Mouse (Mus musculus) naive thymus-derived CD4-positive, alpha-beta T cell, adult 2 months (primary cell): Measurements from ENCODE around the gene Trim44.

Experiments
- DNase-seq: peaks from one replicate; pipeline ENCODE4 v3.0.0-alpha.2; 2011; ENCODE audit warnings: low read depth

Gene Trim44

DNA sequence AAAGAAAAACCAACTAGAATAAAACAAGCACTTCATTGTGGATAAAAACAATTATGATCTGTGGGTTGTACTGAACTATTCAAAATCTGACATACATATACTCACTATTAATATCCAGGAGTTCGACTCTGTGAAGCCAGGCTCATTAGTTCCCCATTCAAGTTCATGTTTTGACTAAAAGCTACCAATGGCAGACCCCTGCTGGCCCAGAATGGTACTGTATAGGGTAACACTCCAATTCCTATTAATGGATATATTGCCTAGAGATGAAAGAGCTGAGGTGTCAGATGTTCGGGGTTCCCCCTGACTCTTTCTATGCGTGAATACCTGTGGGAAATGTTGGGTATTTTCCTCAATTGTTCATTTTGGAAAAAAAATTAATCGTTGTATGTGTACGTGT lies 117.6 kb downstream of the Trim44 start:
- peak; percentile 67 for DNase-seq

- no peak for DNase-seq
Observed at GRCm38 (mm10) chr2:102288676-102289075, 119.0 kb downstream of the Trim44 start.

GRCm38 (mm10) chr2:102287369-102287768 lies 120.3 kb downstream of the Trim44 start:
- DNase-seq, result no peak

DNA sequence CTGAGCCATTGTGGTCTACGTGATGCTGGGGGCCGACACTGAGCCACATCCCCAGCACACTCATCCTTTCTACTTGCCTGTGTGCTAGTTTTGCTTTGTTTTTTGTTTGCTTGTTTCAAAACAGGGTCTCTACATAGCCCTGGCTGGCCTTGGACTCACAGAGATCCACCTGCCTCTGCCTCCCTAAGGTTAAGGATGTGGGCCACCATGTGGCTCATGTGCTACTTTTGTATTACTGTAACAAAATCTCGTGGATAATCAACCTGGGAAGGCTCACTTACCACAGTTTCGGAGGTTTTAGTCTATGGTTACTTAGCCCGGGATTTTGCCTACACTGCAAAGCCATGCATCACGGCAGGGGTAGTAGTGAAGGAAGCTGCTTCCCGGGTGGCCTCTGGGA lies 125.5 kb downstream of the Trim44 start:
- no peak for DNase-seq

DNA sequence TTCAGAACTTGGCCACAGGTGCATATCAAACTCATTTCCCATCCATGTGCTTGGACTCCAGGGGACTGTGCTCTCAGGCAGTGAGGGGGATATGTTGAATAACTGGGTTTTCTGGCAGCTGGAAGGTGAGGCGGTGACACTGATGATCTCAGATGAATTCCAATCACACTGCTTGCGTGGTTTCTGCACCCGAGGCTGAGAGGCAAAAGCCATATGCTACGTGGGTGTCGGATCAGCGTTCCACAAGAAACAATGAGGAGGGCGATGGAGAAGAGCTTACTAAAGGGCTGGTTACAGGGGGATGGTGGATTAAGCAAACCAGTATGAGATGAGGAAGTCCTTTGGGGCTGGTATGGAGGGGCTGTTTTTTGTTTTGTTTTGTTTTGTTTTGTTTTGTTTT lies 127.8 kb downstream of the Trim44 start:
- DNase-seq, result no peak

- DNase-seq, result no peak
Observed at GRCm38 (mm10) chr2:102277946-102278345, 129.7 kb downstream of the Trim44 start.

DNA sequence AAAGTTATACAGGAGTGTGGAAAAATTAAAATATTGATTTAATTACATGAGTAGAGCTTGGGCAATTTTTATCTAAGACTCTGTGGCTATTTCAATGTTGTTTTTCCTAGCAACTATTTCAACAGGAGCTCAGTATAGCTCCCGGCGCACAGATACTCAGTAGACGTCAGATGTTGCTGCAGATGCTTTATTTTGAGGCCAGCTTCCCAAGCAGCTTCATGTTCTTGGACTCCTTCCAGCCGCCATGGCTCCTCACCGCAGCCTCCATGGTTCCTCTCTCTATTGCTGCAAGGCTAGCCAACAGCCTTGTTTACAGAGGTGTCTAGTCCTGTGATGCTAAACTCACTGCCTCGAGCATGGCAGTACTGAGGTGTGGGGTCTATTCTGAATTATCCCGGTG lies 134.3 kb downstream of the Trim44 start:
- DNase-seq, result no peak

DNA sequence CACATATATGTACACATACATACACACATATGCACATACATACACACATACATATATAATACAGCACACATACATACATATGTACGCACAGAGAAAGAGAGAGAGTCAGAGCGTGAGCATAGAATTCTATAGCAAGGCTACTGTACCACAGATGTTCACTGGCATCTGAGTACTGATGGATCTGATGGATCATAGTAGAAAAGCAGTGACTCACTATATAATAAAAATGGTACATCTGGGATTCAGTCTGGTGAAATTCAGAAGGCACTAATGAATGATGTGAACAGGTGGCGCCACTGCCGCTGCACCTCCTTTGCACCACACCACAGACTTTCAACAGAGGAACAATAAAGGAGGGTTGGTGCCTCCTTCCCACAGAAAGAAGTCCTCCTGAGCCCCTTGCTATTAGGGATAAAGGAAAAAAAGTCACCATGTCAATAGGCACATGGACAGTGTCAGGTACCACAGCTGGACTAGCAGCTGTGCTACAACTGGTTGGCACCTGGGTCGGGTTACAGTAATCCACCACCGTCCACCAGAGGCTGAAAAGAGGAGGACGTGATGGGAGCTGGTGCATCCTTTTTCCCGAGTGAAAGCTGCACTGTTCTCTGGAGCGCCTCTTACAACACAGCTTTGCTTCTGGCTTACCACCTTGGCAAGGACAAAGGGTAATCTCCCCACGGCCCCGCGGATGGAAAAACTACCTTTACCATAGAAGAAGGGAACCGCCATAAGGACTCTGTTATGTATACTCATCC lies 139.9 kb downstream of the Trim44 start:
- DNase-seq, result no peak

DNA sequence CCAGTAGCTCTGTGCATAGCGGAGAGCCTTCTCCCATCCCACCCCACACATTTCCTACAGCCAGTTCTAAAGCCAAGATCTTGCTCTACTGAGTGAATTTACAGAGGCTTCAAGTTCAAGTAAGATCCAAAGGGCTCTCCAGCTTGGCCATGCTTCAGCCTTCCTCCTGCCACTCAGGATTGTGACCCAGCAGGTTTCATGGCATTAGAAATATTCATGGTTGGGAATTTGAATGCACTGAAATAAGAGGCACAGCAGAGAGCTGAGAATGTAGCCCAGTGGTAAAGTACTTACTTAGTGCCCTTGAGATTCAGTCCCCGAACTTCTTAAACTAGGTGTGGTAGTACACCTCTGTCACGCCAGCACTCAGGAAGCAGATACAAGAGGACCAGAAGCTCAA lies 140.7 kb downstream of the Trim44 start:
- no peak for DNase-seq

GRCm38 (mm10) chr2:102259139-102259538 lies 148.5 kb downstream of the Trim44 start:
- DNase-seq, result peak; percentile 46

- no peak for DNase-seq
Observed at GRCm38 (mm10) chr2:102258682-102259081, 148.9 kb downstream of the Trim44 start.

GRCm38 (mm10) chr2:102257964-102258605 lies 149.5 kb downstream of the Trim44 start:
- peak; percentile 25 for DNase-seq

- DNase-seq, result no peak
Observed at GRCm38 (mm10) chr2:102256591-102257335, 150.9 kb downstream of the Trim44 start.

DNA sequence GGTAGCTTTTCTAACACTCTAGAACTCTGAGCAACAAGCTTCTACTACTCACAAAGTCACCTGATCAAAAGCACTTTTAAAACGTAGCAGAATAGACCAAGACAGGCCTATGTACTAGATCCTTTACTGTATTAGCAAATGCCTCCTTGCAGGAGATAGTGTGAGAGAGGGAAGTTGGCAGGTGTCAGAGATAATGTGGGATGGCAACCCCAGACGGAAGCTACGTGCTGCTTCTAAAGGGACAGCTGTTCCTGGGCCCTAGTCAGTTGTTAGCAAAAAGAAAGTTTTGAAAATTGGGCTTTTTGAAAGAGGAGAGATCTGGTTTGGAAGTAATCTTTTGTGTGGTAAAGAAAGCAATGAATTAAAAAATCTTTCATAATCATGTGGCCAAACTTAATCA lies 151.5 kb downstream of the Trim44 start:
- DNase-seq, result no peak

GRCm38 (mm10) chr2:102253204-102253603 lies 154.4 kb downstream of the Trim44 start:
- DNase-seq, result no peak

GRCm38 (mm10) chr2:102252651-102253050 lies 155.0 kb downstream of the Trim44 start:
- DNase-seq, result no peak
